Mouse (Mus musculus): Measurements from ENCODE around the gene Gm21119.
"Not testable (repeated sequence)": the region's sequence is repeated elsewhere in the genome, so short reads cannot be mapped to it uniquely, and the experiment has no call there.

The Gm21119 gene

DNA sequence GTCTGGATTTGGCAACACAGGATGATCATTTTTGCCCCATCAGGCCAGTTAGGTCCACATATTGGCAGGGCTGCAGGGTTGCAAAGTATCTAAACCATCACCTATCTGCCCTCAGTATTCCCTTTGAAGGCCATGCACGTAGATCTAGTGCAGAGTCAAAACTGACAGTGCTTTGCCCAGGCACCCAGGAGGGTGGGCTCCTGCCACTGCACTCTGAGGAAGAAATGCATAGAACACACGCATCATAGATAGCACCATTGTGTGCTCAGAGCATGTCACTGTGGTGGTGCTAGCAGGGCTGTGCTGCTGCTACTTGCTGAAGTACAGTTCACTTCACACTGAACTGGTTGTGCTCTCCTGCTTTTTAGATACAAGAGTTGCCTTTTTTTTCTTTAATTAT lies at the start of gene Gm21119:
Gm21119 (plus strand) TSS at position 301 of the 400 bp plus-strand sequence.
- not testable (repeated sequence) for DNase-seq (ENCODE audit: low spot score in 2 of 2)

DNA sequence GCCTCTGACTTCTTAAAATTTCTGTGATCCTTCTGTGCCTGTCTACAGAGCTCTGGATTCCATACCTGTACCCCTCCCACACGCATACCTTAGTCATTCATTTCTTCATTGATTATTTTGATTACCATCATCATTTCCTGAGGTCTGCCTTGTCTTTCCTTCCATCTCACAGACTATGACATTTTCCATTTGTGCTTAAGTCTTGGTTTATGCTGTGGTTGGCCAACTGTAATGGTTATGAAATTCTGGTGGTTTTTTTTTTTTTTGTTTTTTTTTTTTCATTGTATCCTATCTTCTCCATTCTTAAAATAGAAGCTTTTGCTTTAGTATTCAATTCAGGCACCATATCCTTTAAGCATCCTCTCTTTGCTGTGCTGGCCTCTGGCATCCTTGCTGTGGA lies 48.0 kb upstream of the Gm21119 start:
- not testable (repeated sequence) for DNase-seq (ENCODE audit: low spot score in 2 of 2)

DNA sequence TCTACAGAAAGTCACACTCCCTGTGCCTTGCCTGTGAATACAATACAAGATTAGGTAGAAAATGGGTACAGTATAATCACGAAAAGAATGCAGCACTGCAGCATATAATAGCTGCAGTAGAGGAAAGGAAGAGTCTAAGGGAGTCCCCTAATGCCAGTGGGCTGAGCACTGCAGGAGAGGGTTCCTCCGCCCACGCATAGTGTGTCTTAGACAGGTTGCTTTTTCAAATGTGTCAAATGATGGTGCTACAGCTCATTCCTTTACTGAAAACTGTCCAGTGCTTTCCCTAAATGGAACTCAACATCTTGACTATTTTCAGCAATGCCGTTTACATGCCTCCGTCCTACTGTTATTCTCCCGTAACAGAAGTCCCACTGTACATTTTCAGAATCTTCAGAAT lies 33.6 kb upstream of the Gm21119 start:
- DNase-seq (ENCODE audit: low spot score in 2 of 2): peak; percentile 52 to 78

DNA sequence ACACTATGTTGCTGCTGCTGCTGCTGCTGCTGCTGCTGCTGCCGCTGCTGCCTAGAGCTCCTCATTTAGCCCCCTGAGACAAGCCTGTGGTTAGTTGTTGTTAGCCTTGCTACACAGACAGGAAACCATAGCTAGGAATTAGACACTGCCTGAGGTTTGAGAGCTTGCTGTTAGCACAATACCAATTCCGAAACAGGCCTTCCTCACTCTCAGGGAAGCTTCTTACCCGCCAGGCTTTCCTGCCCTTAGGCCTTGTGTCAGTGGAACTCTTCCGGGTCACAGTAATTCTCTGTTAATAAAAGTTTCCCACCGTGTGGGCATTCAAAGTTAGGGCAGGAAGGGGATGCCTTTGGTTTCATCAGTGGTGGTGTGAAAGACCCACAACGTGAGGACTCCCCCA lies 31.9 kb upstream of the Gm21119 start:
- not testable (repeated sequence) for DNase-seq (ENCODE audit: low spot score in 2 of 2)

DNA sequence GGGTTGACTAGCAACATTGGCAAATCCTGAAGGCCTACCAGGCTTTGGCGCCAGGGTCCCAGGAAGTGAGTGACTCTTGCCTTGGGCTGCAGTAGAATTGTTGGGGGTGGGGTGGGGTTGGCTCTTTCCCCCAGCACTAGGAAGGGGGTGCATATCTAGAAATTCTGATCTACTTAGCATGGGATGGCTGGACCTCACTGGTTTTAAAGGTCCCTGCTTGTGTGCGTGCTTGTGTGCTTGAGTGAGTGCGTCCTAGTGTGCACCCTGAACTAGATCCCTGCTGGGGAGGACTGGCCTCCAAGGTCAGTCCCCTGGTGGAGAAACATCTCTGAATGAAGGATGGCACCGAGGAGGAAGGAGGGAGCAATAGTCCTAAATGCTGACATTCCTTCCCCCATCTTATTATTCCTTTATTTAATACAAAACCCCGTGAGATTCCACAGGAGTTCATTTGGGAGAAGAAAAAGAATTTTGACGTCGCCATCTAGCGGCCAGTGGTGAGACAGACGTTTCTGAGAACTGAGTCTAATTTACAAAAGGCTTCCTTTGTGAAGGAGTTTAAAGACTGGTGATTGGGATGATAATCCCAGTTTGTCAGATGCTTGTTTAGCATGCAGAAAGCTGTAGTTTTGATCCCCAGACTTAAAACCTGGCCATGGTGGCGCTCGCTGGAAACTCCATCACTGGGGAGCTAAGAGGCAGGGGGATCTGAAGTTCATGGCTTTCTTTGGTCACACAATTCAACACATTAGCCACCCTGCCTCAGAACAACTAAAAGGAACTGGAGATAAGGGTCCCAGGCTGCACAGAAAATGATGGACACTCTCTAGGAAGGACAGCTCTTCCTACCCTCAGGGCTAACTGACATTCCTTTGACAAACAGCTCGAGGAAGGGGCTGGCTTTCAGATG lies 26.2 kb upstream of the Gm21119 start:
- DNase-seq (ENCODE audit: low spot score in 2 of 2): not testable (repeated sequence)

DNA sequence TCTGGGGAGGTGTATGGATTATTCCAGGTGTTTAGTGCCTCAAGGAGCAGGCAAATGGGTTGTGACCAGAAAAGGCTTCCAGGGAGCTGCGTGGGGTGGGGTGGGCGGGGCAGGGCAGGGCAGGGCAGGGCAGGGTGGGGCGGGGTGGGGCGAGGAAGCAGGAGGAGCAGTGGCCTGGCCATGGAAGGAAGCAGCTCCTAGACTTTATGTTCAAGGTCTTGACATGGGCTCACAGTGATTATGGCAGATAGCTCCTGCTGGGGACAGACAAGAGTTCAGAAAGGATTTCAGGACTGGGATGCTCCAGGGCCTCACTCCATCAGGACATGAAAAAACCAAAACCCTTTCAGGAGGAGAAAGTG lies 25.6 kb upstream of the Gm21119 start:
- peak in 1 of 2 experiments; percentile 25 for DNase-seq (ENCODE audit: low spot score in 2 of 2)

DNA sequence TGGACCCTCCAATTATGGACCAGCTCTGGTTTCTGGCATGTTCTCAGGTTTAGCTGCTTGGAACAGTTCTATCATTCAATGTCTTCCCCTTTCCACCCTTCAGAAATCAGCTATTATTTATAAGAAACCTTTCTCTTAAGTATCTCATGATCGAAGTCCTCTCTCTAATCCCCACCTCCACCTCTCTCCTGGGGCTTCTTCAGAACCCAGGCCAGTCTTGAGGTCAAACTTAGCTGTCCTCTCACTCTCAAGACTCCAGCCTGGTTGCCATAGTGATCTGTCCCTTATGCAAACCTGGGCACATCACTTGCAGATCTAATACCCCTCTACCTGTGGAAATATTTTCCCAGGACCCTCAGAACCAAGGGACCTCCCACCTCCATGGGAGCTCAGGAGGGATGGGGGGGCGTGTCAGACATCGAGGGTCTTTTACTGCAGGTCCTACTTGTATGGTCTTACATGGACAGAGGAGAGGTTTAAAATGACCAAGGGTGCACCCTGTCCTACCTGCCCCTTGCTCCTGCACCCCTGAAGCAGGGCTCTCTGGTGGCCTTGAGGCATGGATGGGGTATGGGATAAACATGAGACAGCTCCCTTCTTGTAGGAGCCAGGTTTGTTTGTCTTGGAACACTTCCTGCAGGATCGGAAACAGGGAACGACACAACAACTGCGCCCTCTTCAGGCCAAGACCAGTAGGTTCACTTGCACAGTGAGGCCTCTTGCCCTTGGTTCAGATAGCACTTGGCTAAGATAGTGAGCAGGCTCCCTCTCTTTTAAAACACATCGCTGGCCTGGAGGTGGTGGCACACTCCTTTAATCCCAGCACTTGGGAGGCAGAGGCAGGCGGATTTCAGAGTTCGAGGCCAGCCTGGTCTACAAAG lies 24.4 kb upstream of the Gm21119 start:
- DNase-seq (ENCODE audit: low spot score in 2 of 2): peak; percentile 17 to 22

DNA sequence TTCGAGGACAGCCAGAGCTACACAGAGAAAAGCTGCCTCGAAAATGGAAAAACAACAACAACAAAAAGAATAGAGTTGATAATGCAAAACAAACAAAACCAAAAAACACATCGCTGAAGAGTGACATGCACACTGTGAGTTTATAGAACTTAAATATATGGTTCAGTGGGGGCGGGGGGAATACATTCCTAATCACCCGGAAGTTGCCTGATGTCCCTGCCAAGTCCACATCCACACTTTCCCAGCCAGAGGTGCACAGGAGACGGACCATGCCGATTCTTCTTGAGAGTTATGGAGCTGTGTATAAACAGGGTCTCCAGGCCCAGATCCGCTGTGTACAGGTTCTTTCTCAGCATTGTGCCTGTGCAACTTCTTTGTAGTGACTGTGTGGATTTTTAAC lies 23.7 kb upstream of the Gm21119 start:
- not testable (repeated sequence) for DNase-seq (ENCODE audit: low spot score in 2 of 2)

DNA sequence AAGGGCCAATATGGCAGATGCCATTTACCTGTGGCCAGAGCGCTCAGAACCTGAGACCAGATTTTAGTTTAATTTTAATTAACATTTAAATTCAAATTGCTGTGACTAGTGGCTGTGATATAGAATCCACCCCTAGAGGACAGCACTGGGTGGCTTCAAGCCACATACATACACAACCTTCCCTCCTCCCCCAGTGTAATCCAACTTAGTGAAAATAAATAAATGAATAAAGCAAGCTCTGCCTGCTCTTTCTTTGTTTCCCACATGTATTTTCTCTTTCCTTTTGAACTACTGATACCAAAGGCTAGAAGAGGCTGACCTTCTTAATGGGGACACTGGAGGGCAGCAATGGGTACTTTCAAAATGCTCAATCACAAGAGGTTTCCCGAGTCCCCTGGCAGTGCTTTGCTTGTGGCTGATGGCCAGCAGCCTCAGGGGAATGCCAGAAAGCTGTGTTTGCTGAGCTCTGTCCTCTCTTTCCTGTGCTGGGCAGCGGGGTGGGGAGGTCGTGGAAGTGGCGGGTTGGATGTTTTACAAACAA lies 21.9 kb upstream of the Gm21119 start:
- DNase-seq (ENCODE audit: low spot score in 2 of 2): not testable (repeated sequence)

DNA sequence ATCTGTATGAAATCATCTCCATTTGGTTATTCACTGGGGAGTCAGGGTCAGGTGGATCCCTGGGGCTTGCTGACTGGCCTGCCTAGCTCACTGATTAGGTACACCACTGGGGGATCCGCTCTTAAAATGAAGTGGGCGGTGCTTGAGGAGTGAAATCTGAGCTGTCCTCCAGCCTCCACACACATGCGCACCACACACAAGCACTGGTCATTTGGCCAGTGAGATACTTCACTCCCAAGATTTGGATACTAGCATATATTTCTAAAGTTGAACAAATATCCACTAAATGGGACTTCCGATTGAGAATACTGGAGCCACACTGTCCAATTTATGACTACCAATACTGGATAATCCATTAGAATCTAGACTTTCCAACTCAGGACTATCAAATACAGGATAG lies 20.9 kb upstream of the Gm21119 start:
- DNase-seq (ENCODE audit: low spot score in 2 of 2): peak; percentile 48 to 70

DNA sequence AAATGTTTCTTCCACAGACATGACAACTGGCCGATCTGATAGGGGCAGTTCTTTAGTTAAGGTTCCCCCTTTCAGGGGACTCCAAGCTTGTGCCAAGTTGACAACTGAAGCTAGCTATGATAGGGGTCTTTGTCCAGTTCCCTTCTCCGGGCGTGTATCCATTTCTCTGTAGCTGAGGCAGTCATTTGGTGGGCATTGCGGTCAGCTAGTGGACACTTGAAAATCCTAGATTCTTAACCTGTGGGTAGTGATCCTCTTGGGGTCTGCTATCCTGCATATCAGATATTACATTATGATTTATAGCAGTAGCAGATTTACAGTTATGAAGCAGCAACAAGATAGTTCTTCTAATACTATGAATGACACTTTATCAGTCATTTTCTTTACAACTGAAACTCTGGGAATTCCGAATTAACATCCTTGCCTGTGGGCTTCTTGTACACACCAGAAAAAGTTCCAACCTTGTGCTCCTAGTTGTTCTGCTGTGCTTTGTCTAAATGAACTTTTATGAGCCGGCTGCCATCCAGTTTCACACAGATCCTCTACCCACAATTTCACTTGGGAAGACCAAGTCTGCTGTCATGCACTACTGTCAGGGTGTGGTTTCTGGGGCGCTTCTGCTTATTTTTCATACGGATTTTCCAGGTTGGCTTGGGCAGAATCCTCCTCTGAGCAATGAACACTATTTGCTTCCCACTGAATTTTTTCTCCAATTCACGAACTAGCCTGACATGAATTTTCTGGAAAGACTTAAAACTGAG lies 18.5 kb upstream of the Gm21119 start:
- not testable (repeated sequence) for DNase-seq (ENCODE audit: low spot score in 2 of 2)

DNA sequence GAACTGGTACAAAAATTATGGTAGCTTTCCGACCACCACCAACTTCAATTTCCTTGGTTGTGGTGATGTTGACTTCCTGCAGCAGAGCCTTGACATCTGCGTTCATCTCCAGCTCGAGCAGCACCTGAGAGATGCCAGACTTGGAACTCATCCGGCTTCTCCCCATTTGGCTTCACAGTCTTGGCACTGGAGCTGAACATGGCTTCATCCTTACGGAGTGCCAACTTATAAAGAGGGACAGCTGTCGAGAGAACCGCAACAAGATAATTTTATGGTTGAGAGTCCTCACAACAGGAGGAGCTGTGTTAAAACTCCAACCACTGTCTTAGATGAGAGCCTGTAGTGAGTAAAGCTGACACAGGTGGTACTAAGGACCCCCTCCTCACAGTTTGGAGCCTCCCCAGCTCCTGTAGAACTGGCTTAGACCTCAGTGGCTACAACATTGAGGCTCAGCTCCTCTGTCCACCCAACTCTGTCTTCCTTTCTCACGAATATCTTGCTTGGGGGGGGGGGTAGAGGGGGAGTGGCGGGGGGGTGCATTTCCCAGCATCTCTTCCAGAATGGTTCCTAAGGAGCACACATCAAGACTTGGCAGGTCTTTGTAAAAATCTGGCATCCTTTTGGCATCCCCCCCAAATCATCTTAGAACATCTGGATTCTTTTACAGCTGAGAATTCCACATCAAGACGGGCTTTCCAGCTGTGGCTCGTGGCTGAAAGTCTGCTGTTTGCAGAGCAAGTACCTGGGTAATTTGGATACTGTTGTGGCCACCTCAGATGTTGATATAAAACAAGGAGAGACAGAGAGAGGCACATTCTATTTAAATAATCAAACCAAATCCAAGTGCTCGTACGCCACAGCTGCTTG lies 17.6 kb upstream of the Gm21119 start:
- DNase-seq (ENCODE audit: low spot score in 2 of 2): peak; percentile 51 to 68

DNA sequence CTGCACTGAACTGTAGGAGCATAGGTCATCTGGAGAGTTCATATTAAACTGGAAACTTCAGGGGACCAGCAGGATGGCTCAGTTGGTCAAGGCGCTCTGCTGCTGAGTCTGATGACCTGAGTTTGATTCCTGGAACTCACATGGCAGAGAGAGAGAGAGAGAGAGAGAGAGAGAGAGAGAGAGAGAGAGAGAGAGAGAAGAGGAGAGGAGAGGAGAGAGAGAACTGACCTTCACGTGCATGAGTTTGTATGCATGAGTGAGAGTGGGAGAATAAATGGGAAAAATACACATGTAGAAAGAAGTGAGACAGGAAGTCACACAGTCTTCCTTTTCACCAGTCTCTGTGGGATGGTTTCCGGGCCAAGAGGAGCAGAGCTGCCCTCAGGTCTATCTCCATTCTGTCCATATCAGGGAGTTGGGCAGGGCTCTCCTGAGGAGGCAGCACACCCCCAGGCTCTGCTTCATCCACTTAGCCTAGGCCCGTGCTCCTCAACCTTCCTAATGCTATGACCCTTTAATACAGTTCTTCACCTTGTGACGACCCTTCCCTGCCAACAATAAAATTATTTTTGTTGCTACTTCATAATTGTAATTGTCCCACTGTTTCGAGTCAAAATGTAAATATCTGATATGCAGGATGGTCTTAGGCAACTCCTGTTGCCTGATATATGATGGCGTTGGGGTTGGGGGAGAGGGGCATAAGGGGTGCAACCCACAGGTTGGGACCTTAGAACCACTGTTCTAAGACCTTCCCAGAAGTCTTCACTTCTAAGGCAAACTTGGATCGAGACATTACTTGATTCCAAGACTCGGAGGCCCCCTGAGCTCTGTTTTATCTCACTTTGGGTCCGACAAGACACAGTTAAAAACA lies 16.2 kb upstream of the Gm21119 start:
- not testable (repeated sequence) for DNase-seq (ENCODE audit: low spot score in 2 of 2)

DNA sequence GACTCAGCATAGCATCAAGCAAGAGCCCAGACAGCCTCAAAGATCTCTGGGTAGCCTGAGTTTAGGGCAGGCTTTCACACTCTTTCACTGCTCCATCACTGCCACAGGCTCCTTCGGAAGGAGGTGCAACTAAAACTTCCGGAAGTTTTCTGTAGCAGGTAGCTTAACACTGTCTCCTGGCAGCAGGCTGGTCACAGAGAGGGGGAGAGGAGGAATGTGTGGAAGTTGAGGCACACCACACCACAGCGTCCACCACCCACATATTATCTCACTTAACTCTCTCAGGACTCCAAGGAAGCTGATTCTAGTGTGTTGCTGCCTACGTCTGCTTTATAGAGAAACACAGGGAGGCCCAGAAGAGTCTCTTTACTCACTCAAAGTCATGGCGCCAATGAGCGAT lies 15.4 kb upstream of the Gm21119 start:
- not testable (repeated sequence) for DNase-seq (ENCODE audit: low spot score in 2 of 2)

DNA sequence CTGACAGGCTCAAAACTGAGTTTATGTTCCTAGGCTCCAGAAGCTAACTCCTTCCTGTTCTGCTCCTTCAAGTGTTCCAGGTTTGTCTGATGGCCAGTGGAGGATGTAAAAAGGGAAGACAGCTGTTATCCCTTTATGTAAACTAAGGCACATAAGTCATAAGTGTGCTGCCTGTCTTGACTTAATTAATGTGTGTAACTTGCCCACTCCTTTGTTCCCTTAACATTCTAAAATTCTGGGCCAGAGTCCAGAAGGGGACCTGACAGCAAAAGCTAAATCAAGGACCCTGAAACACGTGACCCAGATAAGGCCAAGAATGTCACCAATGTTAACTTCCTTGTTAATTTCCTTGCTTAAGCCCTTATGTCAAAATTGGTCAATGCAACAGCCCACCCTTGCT lies 3.9 kb upstream of the Gm21119 start:
- DNase-seq (ENCODE audit: low spot score in 2 of 2): not testable (repeated sequence)

DNA sequence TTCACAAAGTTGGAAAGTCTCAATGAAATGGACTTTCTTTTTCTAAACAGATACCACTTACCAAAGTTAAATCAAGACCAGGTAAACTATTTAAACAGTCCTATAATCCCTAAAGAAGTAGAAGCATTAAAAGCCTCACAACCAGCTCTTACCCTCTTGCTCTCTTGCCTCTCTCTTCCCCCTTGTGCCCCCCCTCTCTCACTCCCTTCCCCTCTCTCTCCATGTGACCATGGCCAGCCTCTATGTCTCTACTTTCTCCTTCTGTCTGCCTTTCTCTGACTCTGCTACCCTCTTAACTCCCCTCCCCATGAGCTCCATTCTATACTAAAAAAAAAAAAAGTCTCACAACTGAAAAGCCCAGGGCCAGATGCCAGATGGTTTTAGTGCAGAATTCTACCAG lies 2.0 kb upstream of the Gm21119 start:
- DNase-seq (ENCODE audit: low spot score in 2 of 2): not testable (repeated sequence)

DNA sequence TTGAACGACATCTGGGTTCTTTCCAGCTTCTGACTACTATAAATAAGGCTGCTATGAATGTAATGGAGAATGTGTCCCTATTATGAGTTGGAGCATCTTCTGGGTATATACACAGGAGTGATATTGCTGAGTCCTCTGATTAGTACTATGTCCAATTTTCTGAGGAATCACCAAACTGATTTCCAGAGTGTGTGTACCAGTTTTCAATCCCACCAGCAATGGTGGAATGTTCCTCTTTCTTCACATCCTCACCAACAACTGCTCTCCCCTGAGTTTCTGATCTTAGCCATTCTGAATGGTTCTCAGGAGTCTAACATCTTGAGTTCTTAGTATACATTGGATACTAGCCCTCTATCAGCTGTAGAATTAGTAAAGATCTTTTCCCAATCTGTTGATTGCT lies 16.0 kb downstream of the Gm21119 start:
- DNase-seq (ENCODE audit: low spot score in 2 of 2): not testable (repeated sequence)

DNA sequence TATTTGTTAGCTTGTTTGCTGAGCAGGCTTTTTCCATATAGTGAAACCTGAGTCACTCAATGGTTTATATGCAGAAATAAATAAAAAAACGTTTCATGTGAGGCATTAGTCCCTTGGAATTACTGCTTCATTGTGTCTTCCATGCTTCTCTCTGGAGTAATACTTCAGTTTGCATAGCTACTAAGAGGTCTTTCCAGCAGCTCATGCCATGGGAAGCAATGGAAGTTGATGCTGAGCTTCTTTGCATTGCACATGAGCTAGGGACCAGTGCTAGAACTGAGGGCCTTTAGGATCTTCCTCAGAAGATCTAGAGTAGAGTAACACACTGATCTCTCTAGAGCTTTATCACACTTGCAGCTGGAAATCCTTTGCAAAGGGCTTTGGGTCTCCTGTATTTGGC lies 23.2 kb downstream of the Gm21119 start:
- not testable (repeated sequence) for DNase-seq (ENCODE audit: low spot score in 2 of 2)

DNA sequence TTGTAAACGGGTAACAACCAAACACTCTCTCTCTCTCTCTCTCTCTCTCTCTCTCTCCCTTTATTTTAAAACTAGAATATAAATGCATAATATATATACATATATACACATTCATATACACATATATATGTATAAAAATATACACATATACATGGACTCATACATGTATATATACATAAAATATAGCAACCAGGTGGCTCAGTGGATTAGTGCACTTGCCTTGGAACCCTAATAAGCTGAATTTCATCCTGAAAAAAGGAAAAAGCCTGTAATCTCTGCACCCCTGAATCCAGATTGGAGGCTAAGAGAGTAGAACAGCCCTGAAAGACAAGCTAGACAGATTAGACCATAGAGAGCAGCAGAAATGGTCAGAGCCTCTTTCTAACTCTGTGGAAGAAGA lies 28.8 kb downstream of the Gm21119 start:
- DNase-seq (ENCODE audit: low spot score in 2 of 2): not testable (repeated sequence)

All from right cerebral cortex, postnatal 36 days (tissue).